Mouse (Mus musculus) midbrain, postnatal 0 days (tissue): ENCODE results near the gene Ripk3. TPM values are rescaled to one million over a fixed set of nuclear protein-coding genes. Genes with fewer than 3 reads are reported as not detected.
A peak's percentile ranks its signal among the peaks of the same experiment; 100 is the strongest.
"Not testable (repeated sequence)": the region's sequence is repeated elsewhere in the genome, so short reads cannot be mapped to it uniquely, and the experiment has no call there.

Source experiments
- ATAC-seq: fragments of 200-750 bp; cut with Nextera tagmentation; 2 replicates; pipeline ENCODE4 v1.8.0; 2017; ENCODE audit warnings: moderate number of reproducible peaks, mild to moderate bottlenecking, moderate TSS enrichment, moderate library complexity; ENCODE audit not compliant: low FRiP score
- DNase-seq: peaks from one replicate; pipeline ENCODE4 v3.0.0-alpha.2; 2015; ENCODE audit warnings: low spot score
- H3K27ac ChIP-seq: fragments of 300-500 bp; sonication (generic); 2 replicates; pipeline ENCODE4 v1.5.1; 2014; ENCODE audit warnings: low read depth, mild to moderate bottlenecking, low read length, mixed read lengths
- H3K27me3 ChIP-seq: fragments of 300-500 bp; sonication (generic); 2 replicates; pipeline ENCODE4 v1.6.1; 2014; ENCODE audit warnings: low read length, control low read depth, mixed read lengths; ENCODE audit not compliant: insufficient read depth
- H3K36me3 ChIP-seq: fragments of 300-500 bp; sonication (generic); 2 replicates; pipeline ENCODE4 v1.6.1; 2014; ENCODE audit warnings: low read length, control low read depth, mixed read lengths; ENCODE audit not compliant: insufficient read depth
- H3K4me1 ChIP-seq: fragments of 300-500 bp; sonication (generic); 2 replicates; pipeline ENCODE4 v1.6.1; 2014; ENCODE audit warnings: mild to moderate bottlenecking, control low read depth, antibody characterized with exemption, low read length, mixed read lengths; ENCODE audit not compliant: insufficient read depth
- H3K4me2 ChIP-seq: fragments of 300-500 bp; sonication (generic); 2 replicates; pipeline ENCODE4 v1.6.1; 2014; ENCODE audit warnings: low read depth, mild to moderate bottlenecking, low read length, mixed read lengths; ENCODE audit not compliant: poor library complexity, severe bottlenecking
- H3K4me3 ChIP-seq: fragments of 300-500 bp; sonication (generic); 2 replicates; pipeline ENCODE4 v1.5.1; 2014; ENCODE audit warnings: low read depth, mild to moderate bottlenecking, low read length, moderate library complexity
- H3K9ac ChIP-seq: fragments of 300-500 bp; sonication (generic); replicated peaks from 2 replicates; pipeline ENCODE4 v1.6.1; 2014; ENCODE audit warnings: mild to moderate bottlenecking, low read length, moderate library complexity, mixed read lengths; ENCODE audit not compliant: poor library complexity, severe bottlenecking
- H3K9me3 ChIP-seq: fragments of 300-500 bp; sonication (generic); 2 replicates; pipeline ENCODE4 v1.6.1; 2016; ENCODE audit warnings: low read length, control low read depth
- CTCF ChIP-seq: IDR thresholded peaks from 2 replicates; pipeline ENCODE4 v1.5.1; 2016; ENCODE audit warnings: antibody characterized with exemption, mild to moderate bottlenecking
- WGBS: fragments of 180-500 bp; shearing (Covaris S2); extraction: QIAGEN DNeasy Blood & Tissue Kit; methylation state at CpG from one replicate; pipeline ENCODE4 v1.1.7; 2014; 5-methylcytosine and 5-hydroxymethylcytosine counted together
- polyA plus RNA-seq: library from polyadenylated mRNA; unstranded; fragments of >200 nt; fragmentation: Nextera tagmentation; extraction: Ambion mirVana; gene quantifications from 2 replicates; pipeline ENCODE4 v1.2.1, GENCODE M21; 2015
- total RNA-seq: library from RNA; depleted of rRNA; stranded (reverse); fragments of >200 nt; gene quantifications from 2 replicates; pipeline ENCODE4 v1.2.3, GENCODE M21; 2014

Ripk3 gene
- total and polyA plus RNA-seq, 2 experiments from 2014 or later = 0.27 to 3.0 TPM

- ATAC-seq = peak; percentile 74
- Histone ChIP-seq H3K9ac (peak overlapping the region; percentile 77), H3K9me3 (no peaks in the 10 kb centered on the region), H3K4me3 (peak overlapping the region; percentile 44), H3K27ac (peak overlapping the region; percentile 71), H3K4me2 (peak overlapping the region; percentile 58), H3K36me3 (no peaks in the 10 kb centered on the region), H3K4me1 (peaks cover 10% of the 10 kb centered on the region; the same call in 1 of the 2 replicates), H3K27me3 (peaks cover 15% of the 10 kb centered on the region; the same call in 1 of the 2 replicates)
- TF ChIP-seq CTCF = peak; percentile 54
- WGBS = under 1% methylated on average over 74 of the region's 77 CpGs
- peak; percentile 44 for DNase-seq
These were observed 26.5 kb downstream of the Ripk3 start for GRCm38 (mm10) chr14:55762001-55762821.

DNA sequence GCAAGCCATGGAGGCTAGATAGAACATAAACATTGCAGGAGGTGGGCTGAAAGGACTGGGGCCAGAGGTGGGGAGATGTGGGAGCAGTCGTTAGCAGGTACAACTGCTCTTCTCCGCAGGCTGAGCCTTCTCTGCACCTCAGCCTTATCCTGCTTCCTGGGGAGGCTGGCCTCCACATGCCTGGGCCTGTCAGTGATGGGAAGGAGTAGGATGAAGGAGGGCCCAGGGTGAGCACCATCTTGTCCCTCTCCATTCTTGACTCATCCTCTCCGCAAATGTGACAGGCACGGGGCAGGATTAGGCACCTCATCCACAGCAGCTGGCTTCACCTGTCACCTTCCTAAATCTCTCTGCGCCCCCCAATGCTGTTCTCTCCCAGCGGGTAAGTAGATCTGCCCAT is 27.5 kb downstream of the Ripk3 start, which contains the start of gene Ltb4r2:
Gene Ltb4r2 (plus strand): TSS at position 266 of the 400 bp plus-strand sequence.
- Histone ChIP-seq H3K4me3 (peak within 1 kb of the TSS; percentile 44), H3K4me1 (peaks cover 10% of the 10 kb centered on the region; the same call in 1 of the 2 replicates), H3K9ac (peak within 1 kb of the TSS; percentile 77), H3K4me2 (peak within 1 kb of the TSS; percentile 58), H3K36me3 (peaks cover under 1% of the 10 kb centered on the region; the same call in 1 of the 2 replicates), H3K27me3 (peaks cover 15% of the 10 kb centered on the region; the same call in 1 of the 2 replicates), H3K27ac (peak within 1 kb of the TSS; percentile 71), H3K9me3 (no peaks in the 10 kb centered on the region)
- no peak for TF ChIP-seq CTCF
- 83% methylated on average over 6 of the region's 6 CpGs for WGBS
- DNase-seq (no peak), ATAC-seq (no peak)

DNA sequence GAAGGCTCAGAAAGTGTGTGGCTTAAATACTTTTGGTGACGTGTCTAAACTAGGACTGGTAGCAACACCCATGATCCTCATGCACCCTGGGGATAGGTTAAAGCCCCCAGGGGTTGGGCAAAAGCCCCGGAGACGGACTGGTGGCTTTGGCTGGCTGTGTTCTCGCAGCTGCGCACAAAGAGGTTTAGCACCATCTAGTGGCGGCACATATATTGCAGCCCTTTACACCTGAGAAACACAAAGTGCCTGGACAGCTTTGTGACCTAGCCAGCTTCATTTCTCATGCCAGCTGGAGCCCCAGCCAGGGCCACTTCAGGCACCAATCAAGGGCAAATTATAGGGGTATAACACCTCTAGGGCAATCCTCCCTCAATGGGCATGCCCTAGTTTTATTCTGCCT is 28.5 kb downstream of the Ripk3 start:
- not testable (repeated sequence) for H3K4me1 ChIP-seq, H3K4me3 ChIP-seq, H3K9me3 ChIP-seq, H3K36me3 ChIP-seq, H3K27ac ChIP-seq, H3K9ac ChIP-seq, ATAC-seq
- peak; percentile 76 for DNase-seq
- peak; percentile 81 for TF ChIP-seq CTCF
- peaks cover 15% of the 10 kb centered on the region; the same call in 1 of the 2 replicates for H3K27me3 ChIP-seq
- H3K4me2 ChIP-seq = 0 out of 2 replicates have a peak overlapping the region, but pooled peaks have one; percentile 6
- 0% methylated on average over 6 of the region's 6 CpGs for WGBS

DNA sequence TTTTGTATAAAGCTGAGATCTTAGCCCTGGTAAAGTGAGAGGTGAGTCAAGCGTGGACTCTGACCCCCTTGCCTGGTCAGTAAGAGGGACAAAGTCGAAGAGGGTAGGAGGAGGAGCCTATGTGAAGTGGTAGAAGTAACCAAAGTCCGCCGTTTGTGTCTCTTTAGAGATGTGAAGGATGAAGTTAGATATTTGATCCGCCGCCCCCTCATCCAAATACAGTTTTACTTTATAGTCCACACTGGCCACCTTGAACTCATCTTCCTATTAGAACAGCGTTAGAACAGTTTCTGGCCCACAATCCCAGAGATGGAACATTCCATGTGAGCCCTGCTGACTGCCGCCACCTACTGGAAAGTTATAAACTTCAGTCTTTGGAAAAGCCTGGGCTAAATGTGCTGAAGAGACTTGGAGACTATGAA is 30.3 kb downstream of the Ripk3 start, which contains the start of gene Cideb:
Gene Cideb (minus strand): TSS at position 96 of the 422 bp plus-strand sequence.
- no peak within 1 kb of the TSS for H3K4me3 ChIP-seq
- no peak within 1 kb of the TSS for H3K9ac ChIP-seq
- peak within 1 kb of the TSS; percentile 26; the same call in 1 of the 2 replicates for H3K4me2 ChIP-seq
- H3K9me3 ChIP-seq = no peaks in the 10 kb centered on the region
- DNase-seq (peak; percentile 78), ATAC-seq (no peak)
- H3K27me3 ChIP-seq = peaks cover 5% of the 10 kb centered on the region; the same call in 1 of the 2 replicates
- H3K4me1 ChIP-seq = peaks cover 10% of the 10 kb centered on the region; the same call in 1 of the 2 replicates
- TF ChIP-seq CTCF = peak; percentile 83
- peaks cover 23% of the 10 kb centered on the region for H3K36me3 ChIP-seq
- no peak within 1 kb of the TSS for H3K27ac ChIP-seq
- 18% methylated on average over 8 of the region's 8 CpGs for WGBS

DNA sequence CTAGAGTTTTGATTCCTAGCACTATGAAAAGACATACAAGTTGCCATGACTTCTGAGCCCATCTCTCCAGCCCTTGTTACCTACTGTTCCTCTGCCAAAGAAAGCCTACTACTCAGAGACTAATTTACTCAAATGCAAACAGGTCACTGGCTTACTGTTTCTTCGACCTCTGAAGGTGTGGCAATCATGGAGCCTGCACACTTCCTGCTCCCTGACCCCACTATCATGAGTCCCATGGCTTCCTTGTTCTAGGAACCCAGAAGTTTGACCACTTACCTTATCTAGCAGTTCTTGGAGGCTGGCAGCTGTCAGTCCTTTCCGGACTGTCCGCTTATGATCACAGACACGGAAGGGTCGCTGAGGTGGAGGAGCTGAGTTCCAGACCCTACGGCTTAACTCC is 31.1 kb downstream of the Ripk3 start:
- no peak overlapping the region for H3K4me2 ChIP-seq
- H3K4me1 ChIP-seq = peaks cover 6% of the 10 kb centered on the region; the same call in 1 of the 2 replicates
- H3K9ac ChIP-seq = no peak overlapping the region
- WGBS = 86% methylated on average over 6 of the region's 6 CpGs
- TF ChIP-seq CTCF = no peak
- peaks cover 5% of the 10 kb centered on the region; the same call in 1 of the 2 replicates for H3K27me3 ChIP-seq
- DNase-seq (no peak), ATAC-seq (no peak)
- no peak overlapping the region for H3K4me3 ChIP-seq
- H3K36me3 ChIP-seq = peaks cover 31% of the 10 kb centered on the region
- no peak overlapping the region for H3K27ac ChIP-seq
- H3K9me3 ChIP-seq = no peaks in the 10 kb centered on the region
